Mouse (Mus musculus): ENCODE measurements around the gene Cfap46. TPM values are rescaled to one million over a fixed set of nuclear protein-coding genes. Genes with fewer than 3 reads are reported as not detected.

Gene Cfap46
- polyA plus RNA-seq, 1 experiment from 2014 or later: 1.0 TPM

GRCm38 (mm10) chr7:139565998-139566397, 117.6 kb downstream of the Cfap46 start:
- Histone ChIP-seq H3K27me3 (peaks cover 42% of the 10 kb centered on the region), H3K9me3 (replicated peaks) (no peaks in the 10 kb centered on the region), H3K4me1 (peaks cover 10% of the 10 kb centered on the region), H3K36me3 (no peaks in the 10 kb centered on the region), H3K9ac (no peak overlapping the region), H3K4me3 (no peak overlapping the region), H3K27ac (no peak overlapping the region), H3K4me2 (replicated peaks) (no peak overlapping the region)
- ATAC-seq (ENCODE audit: low FRiP score): no peak
- WGBS: 67% methylated on average over 6 of the region's 6 CpGs

DNA sequence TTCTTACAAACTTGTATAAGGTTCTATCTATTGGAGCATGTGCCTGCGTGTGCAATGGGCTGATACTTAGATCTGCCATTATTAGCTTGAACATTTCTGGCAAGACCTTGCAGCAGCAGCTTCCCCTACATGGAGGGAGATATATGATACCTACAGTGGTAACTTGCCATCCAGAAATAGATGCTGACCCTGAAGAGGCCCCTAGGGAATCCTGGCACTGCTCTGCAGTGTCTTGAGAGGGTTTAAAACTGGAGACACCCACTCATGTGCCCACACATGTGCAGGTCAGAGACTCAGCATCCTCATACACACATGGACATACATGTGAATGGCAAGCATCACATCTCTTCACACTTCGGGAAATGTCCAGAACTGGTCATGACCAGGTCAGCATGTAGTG, 119.5 kb downstream of the Cfap46 start:
- Histone ChIP-seq H3K4me3 (no peak overlapping the region), H3K9me3 (replicated peaks) (no peaks in the 10 kb centered on the region), H3K27ac (no peak overlapping the region), H3K27me3 (peaks cover 51% of the 10 kb centered on the region), H3K36me3 (no peaks in the 10 kb centered on the region), H3K4me1 (peaks cover 10% of the 10 kb centered on the region), H3K9ac (no peak overlapping the region), H3K4me2 (replicated peaks) (no peak overlapping the region)
- no peak for ATAC-seq (ENCODE audit: low FRiP score)
- 86% methylated on average over 2 of the region's 2 CpGs for WGBS

DNA sequence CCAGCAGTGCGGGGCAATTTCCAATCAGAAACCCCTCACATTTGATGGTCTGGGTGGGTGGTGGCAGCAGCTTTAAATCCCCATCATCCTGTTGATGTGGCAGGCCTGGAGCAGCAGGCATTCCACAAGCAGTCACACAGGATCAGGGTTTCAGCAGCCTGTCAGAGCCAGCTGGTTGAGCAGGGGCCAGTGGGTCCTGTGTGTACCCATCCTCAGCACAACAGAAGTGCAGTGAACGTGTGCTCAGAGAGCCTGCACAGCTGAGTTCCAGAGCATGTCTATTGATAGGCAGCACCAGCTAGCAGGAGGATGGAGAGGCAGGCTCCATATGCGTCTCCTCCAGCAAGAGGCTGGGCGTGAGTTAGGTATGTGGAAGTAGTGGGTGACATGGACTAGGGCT, 120.2 kb downstream of the Cfap46 start:
- 64% methylated on average over 4 of the region's 4 CpGs for WGBS
- Histone ChIP-seq H3K4me2 (replicated peaks) (no peak overlapping the region), H3K9ac (no peak overlapping the region), H3K9me3 (replicated peaks) (no peaks in the 10 kb centered on the region), H3K4me1 (peaks cover 10% of the 10 kb centered on the region), H3K4me3 (no peak overlapping the region), H3K27ac (0 out of 2 replicates have a peak overlapping the region, but pooled peaks have one; percentile 2), H3K36me3 (no peaks in the 10 kb centered on the region), H3K27me3 (peaks cover 58% of the 10 kb centered on the region)
- ATAC-seq (ENCODE audit: low FRiP score): no peak

GRCm38 (mm10) chr7:139559659-139560058, 124.0 kb downstream of the Cfap46 start:
- H3K4me1 ChIP-seq: peaks cover 16% of the 10 kb centered on the region
- no peaks in the 10 kb centered on the region for H3K9me3 ChIP-seq (replicated peaks)
- no peak overlapping the region for H3K4me3 ChIP-seq
- H3K27me3 ChIP-seq: peaks cover 76% of the 10 kb centered on the region
- no peak for ATAC-seq (ENCODE audit: low FRiP score)
- no peaks in the 10 kb centered on the region for H3K36me3 ChIP-seq
- H3K4me2 ChIP-seq (replicated peaks): no peak overlapping the region
- no peak overlapping the region for H3K27ac ChIP-seq
- no peak overlapping the region for H3K9ac ChIP-seq
- 90% methylated on average over 10 of the region's 10 CpGs for WGBS

DNA sequence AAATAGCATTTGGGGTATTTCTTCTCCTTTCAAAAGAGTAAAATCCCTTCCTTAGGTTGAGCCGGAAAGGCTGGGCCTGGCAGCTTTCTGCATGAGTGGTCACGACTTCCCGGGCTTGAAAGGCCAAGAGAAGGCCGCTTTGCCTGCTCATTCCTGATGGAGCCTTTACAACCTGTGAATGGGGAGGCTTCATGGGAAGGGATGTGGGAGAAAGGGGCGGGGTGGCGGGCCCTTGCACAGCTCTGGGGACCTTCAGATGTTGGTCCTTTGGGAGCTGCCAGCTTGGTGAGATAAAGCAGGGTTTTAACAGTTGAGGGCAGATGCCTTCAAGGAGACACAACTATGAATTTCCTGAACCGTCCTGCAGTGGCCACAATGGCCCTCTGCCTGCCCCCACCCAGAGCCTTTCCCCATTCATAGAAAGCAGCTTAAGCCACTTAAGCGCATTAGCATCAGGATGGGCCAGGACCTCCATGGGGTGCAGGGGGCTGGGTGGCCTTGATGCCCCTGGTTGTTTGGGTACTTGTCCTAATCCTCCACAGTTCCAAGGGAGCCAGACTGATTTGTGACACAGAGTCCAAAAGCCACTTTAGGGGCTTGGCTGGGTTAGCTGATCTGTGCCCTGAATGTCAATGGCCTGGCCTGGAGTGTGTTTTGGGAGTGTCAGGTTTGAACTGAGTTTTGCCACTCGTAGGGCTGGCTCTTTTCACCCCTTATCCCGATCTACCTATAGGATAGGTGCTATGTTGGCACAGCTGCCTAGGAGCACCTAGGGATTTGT, 126.7 kb downstream of the Cfap46 start:
- H3K4me3 ChIP-seq: no peak overlapping the region
- H3K27ac ChIP-seq: no peak overlapping the region
- no peaks in the 10 kb centered on the region for H3K36me3 ChIP-seq
- WGBS: 32% methylated on average over 10 of the region's 10 CpGs
- H3K27me3 ChIP-seq: peaks cover 83% of the 10 kb centered on the region
- no peak overlapping the region for H3K9ac ChIP-seq
- no peak overlapping the region for H3K4me2 ChIP-seq (replicated peaks)
- H3K9me3 ChIP-seq (replicated peaks): no peaks in the 10 kb centered on the region
- H3K4me1 ChIP-seq: peaks cover 14% of the 10 kb centered on the region
- ATAC-seq (ENCODE audit: low FRiP score): no peak

DNA sequence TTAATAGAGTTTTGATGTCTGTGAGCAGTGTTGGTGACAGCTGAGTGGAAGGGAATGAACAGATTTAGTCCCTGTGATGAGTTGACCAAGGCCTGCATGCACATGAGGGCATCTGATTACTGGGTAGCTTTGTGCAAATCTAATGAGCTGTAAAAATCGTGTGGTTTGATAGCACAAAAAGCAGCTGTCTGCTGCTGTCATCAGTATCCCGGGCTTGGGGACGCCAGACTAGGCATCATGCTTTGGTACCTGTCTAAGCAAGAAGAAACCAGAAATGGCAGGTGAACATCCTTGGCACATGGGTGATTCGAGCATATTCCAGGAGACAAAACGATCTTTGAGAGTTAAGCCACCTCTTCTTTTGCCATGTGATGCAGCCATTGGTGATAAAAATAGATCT, 127.3 kb downstream of the Cfap46 start:
- no peak for ATAC-seq (ENCODE audit: low FRiP score)
- Histone ChIP-seq H3K36me3 (no peaks in the 10 kb centered on the region), H3K4me3 (no peak overlapping the region), H3K9ac (no peak overlapping the region), H3K27ac (no peak overlapping the region), H3K4me1 (peaks cover 14% of the 10 kb centered on the region), H3K27me3 (peaks cover 85% of the 10 kb centered on the region), H3K9me3 (replicated peaks) (no peaks in the 10 kb centered on the region), H3K4me2 (replicated peaks) (no peak overlapping the region)
- WGBS: 28% methylated on average over 5 of the region's 5 CpGs

- WGBS: 48% methylated on average over 2 of the region's 2 CpGs
- ATAC-seq (ENCODE audit: low FRiP score): no peak
- no peaks in the 10 kb centered on the region for H3K9me3 ChIP-seq (replicated peaks)
- no peak overlapping the region for H3K27ac ChIP-seq
- H3K9ac ChIP-seq: no peak overlapping the region
- no peak overlapping the region for H3K4me3 ChIP-seq
- no peak overlapping the region for H3K4me2 ChIP-seq (replicated peaks)
- H3K4me1 ChIP-seq: peaks cover 16% of the 10 kb centered on the region
- no peaks in the 10 kb centered on the region for H3K36me3 ChIP-seq
- H3K27me3 ChIP-seq: peaks cover 85% of the 10 kb centered on the region
Measured at GRCm38 (mm10) chr7:139551519-139551918, 132.1 kb downstream of the Cfap46 start.

Other genes starting within 250 kb of the Cfap46 start
- gene Nkx6-2, start 101.0 kb downstream of the Cfap46 start, polyA plus RNA-seq (2016; fragmentation: Nextera tagmentation; extraction: Ambion mirVana): 17.9 and 19.1 TPM in 2 replicates
- 18.7 and 21.4 TPM in 2 replicates for gene Adgra1, start 150.4 kb upstream of the Cfap46 start, polyA plus RNA-seq (2016; fragmentation: Nextera tagmentation; extraction: Ambion mirVana)
- gene Kndc1, start 210.9 kb upstream of the Cfap46 start, polyA plus RNA-seq (2016; fragmentation: Nextera tagmentation; extraction: Ambion mirVana): 3.5 and 3.8 TPM in 2 replicates

Measured in hindbrain, embryonic 12.5 days (tissue).